Mouse (Mus musculus) myocyte (in vitro differentiated cells): ENCODE data around the gene Zbtb5. TPM values are rescaled to one million over a fixed set of nuclear protein-coding genes. Genes with fewer than 3 reads are reported as not detected.
A peak's percentile ranks its signal among the peaks of the same experiment; 100 is the strongest.

Experiments used
- H3K27me3 ChIP-seq: one replicate; pipeline ENCODE4 v1.6.1; 2011; ENCODE audit not compliant: control insufficient read depth, insufficient read depth, insufficient read length
- H3K36me3 ChIP-seq: one replicate; pipeline ENCODE4 v1.6.1; 2011; ENCODE audit not compliant: control insufficient read depth, insufficient read depth
- H3K4me2 ChIP-seq: one replicate; pipeline ENCODE4 v1.6.1; 2011; ENCODE audit warnings: low read depth, control low read depth
- H3K4me3 ChIP-seq: one replicate; pipeline ENCODE4 v1.5.1; 2011; ENCODE audit warnings: mild to moderate bottlenecking, control low read depth, moderate library complexity
- H3K79me2 ChIP-seq: one replicate; pipeline ENCODE4 v1.6.1; 2011; ENCODE audit not compliant: control insufficient read depth, insufficient read depth
- H3ac ChIP-seq: one replicate; pipeline ENCODE4 v1.6.1; 2011; ENCODE audit not compliant: control insufficient read depth, insufficient read length
- CEBPB ChIP-seq: IDR thresholded peaks from 2 replicates; pipeline ENCODE4 v1.6.1; 2011; ENCODE audit warnings: mild to moderate bottlenecking, moderate library complexity; ENCODE audit not compliant: poor library complexity, insufficient read depth, severe bottlenecking
- E2F4 ChIP-seq: IDR thresholded peaks from one replicate; pipeline ENCODE4 v1.6.1; 2011; ENCODE audit warnings: mild to moderate bottlenecking, control low read depth, moderate library complexity; ENCODE audit not compliant: insufficient read depth
- MAX ChIP-seq: IDR thresholded peaks from one replicate; pipeline ENCODE4 v1.6.1; 2011; ENCODE audit warnings: low read depth, mild to moderate bottlenecking, control low read depth
- MYOD1 ChIP-seq, 3 experiments: IDR thresholded peaks; one replicate each; pipeline ENCODE4 v1.6.1; 2011; ENCODE audit warnings: control low read depth in 2 of 3, low read depth in 2 of 3, mild to moderate bottlenecking in 2 of 3, moderate library complexity in 1 of 3; ENCODE audit not compliant: insufficient read length in 2 of 3, control insufficient read depth in 1 of 3
- MYOG ChIP-seq, 3 experiments: IDR thresholded peaks; one replicate each; pipeline ENCODE4 v1.6.1; 2011; ENCODE audit warnings: control low read depth in 2 of 3, low read depth in 2 of 3, mild to moderate bottlenecking in 2 of 3; ENCODE audit not compliant: insufficient read length in 2 of 3, control insufficient read depth in 1 of 3, insufficient read depth in 1 of 3
- POLR2A ChIP-seq: IDR thresholded peaks from one replicate; pipeline ENCODE4 v1.6.1; 2011; ENCODE audit warnings: low read depth, mild to moderate bottlenecking, control low read depth, moderate library complexity; ENCODE audit not compliant: insufficient read length
- POLR2AphosphoS2 ChIP-seq: IDR thresholded peaks from one replicate; pipeline ENCODE4 v1.6.1; 2011; ENCODE audit warnings: low read depth, control low read depth; ENCODE audit not compliant: insufficient read length
- REST ChIP-seq: IDR thresholded peaks from one replicate; pipeline ENCODE4 v1.6.1; 2011; ENCODE audit warnings: mild to moderate bottlenecking, control low read depth, moderate library complexity; ENCODE audit not compliant: insufficient read depth, insufficient read length
- SRF ChIP-seq: IDR thresholded peaks from one replicate; pipeline ENCODE4 v1.6.1; 2011; ENCODE audit warnings: low read depth; ENCODE audit not compliant: control insufficient read depth, insufficient read length
- TCF12 ChIP-seq: IDR thresholded peaks from one replicate; pipeline ENCODE4 v1.6.1; 2011; ENCODE audit warnings: mild to moderate bottlenecking, control low read depth; ENCODE audit not compliant: poor library complexity, insufficient read depth, severe bottlenecking
- TCF3 ChIP-seq: IDR thresholded peaks from one replicate; pipeline ENCODE4 v1.6.1; 2011; ENCODE audit warnings: low read depth, control low read depth; ENCODE audit not compliant: insufficient read length
- USF1 ChIP-seq: IDR thresholded peaks from one replicate; pipeline ENCODE4 v1.6.1; 2011; ENCODE audit warnings: low read depth, mild to moderate bottlenecking, control low read depth, moderate library complexity
- polyA plus RNA-seq: library from polyadenylated mRNA; unstranded; fragments of >200 nt; fragmentation: generic; extraction: Trizol; gene quantifications from one replicate; pipeline ENCODE4 v1.2.1, GENCODE M21; 2012; ENCODE audit warnings: missing spikeins

Gene Zbtb5
- polyA plus RNA-seq, 1 experiment = 5.1 TPM

GRCm38 (mm10) chr4:45036048-45036447 lies 23.8 kb upstream of the Zbtb5 start:
- Histone ChIP-seq H3ac (no peak overlapping the region), H3K4me2 (no peak overlapping the region), H3K36me3 (peaks cover 11% of the 10 kb centered on the region), H3K27me3 (no peaks in the 10 kb centered on the region), H3K4me3 (no peak overlapping the region), H3K79me2 (no peaks in the 10 kb centered on the region)
- TF ChIP-seq TCF3 = no peak
- no peak for TF ChIP-seq SRF
- no peak for TF ChIP-seq E2F4
- TF ChIP-seq CEBPB = no peak
- TF ChIP-seq REST = no peak
- TF ChIP-seq MYOD1 (IDR thresholded peaks at IDR 0.05; ENCODE audit: control insufficient read depth in 1 of 3, insufficient read length in 2 of 3, low read depth in 2 of 3) = no peak
- TF ChIP-seq MAX = no peak
- no peak for TF ChIP-seq USF1
- TF ChIP-seq POLR2AphosphoS2 = no peak
- TF ChIP-seq MYOG (IDR thresholded peaks at IDR 0.05; ENCODE audit: control insufficient read depth in 1 of 3, insufficient read depth in 1 of 3, insufficient read length in 2 of 3, low read depth in 2 of 3) = no peak
- no peak for TF ChIP-seq POLR2A
- no peak for TF ChIP-seq TCF12

DNA sequence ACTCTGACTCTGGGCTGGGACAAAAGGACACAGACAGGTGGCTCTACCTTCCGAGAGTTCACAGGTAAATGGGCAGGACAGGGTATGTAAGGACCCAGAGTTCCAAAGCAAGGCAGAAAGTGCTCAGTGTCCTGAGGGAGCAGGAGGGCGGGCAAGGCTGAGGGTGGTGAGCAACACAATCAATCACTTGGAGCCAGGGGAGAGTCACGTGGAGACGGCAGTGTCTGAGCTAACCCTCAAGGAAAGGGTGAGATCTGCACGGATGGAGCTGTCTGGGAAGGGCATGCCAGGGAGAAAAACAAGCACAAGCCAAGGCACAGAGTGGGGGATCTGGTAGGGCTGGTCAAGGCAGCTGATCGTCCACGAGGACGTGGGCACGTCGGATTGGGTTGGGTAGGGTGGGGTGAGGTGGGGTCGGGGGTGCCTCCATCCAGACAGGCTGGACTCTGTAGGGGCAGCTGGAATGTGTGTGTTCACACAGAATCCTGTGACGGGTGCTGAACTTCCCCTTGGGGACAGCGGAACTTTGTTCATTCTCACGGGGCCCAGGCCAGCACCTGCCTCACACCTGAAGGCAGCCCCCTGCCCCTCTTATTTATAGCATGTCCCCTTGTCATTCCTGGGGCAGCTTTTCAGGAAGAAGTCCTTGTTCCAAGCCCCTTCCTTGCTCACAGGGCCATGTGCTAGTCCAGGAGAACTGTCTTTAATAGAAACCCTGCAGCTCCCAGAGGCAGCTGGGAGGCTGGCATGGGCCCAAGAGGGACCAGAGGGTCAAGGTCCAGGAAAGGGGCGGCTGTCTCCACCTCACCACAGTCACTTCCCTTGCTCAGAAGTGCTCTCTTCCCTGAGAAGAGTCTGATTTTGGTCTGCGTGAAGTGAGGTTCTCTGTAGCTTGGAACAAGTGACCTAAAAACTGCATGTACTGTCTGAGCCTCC lies 22.7 kb upstream of the Zbtb5 start:
- H3K36me3 ChIP-seq = peaks cover 11% of the 10 kb centered on the region
- TF ChIP-seq SRF (no peak), POLR2A (no peak), REST (no peak), TCF12 (no peak), MYOD1 (IDR thresholded peaks at IDR 0.05; ENCODE audit: control insufficient read depth in 1 of 3, insufficient read length in 2 of 3, low read depth in 2 of 3) (no peak), CEBPB (no peak)
- H3K79me2 ChIP-seq = no peaks in the 10 kb centered on the region
- no peak overlapping the region for H3K4me2 ChIP-seq
- H3K27me3 ChIP-seq = no peaks in the 10 kb centered on the region
- no peak overlapping the region for H3ac ChIP-seq
- H3K4me3 ChIP-seq = no peak overlapping the region

GRCm38 (mm10) chr4:45032586-45032985 lies 20.4 kb upstream of the Zbtb5 start:
- Histone ChIP-seq H3K4me2 (no peak overlapping the region), H3ac (no peak overlapping the region), H3K4me3 (no peak overlapping the region), H3K79me2 (no peaks in the 10 kb centered on the region), H3K36me3 (peaks cover 18% of the 10 kb centered on the region), H3K27me3 (no peaks in the 10 kb centered on the region)
- TF ChIP-seq CEBPB (no peak), TCF3 (no peak), TCF12 (no peak), POLR2A (no peak), MAX (no peak)

DNA sequence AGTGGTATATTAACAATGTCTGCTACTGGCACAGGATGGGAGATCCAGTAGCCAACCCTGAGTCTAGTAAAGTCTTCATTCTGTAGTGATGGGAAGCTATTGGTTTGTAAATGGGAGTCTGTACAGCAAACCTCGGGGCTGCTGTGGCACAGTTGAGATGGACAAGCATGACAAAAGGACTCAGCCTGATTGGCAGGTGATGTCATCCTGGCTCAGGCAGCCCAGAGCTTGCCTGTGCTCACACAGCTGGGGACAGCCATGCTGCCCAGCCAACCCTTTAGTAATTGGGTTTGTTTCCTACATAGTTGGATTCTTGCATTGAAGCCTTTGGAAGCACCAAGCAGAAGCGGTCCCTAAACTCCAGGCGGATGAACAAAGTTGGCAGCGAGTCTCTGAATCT lies 14.2 kb upstream of the Zbtb5 start:
- Histone ChIP-seq H3K36me3 (peaks cover 6% of the 10 kb centered on the region), H3ac (no peak overlapping the region), H3K79me2 (no peaks in the 10 kb centered on the region), H3K4me2 (no peak overlapping the region), H3K4me3 (no peak overlapping the region), H3K27me3 (no peaks in the 10 kb centered on the region)
- TF ChIP-seq POLR2A = no peak
- no peak for TF ChIP-seq SRF
- TF ChIP-seq TCF12 = no peak
- no peak for TF ChIP-seq MYOG (IDR thresholded peaks at IDR 0.05; ENCODE audit: control insufficient read depth in 1 of 3, insufficient read depth in 1 of 3, insufficient read length in 2 of 3, low read depth in 2 of 3)
- TF ChIP-seq POLR2AphosphoS2 = no peak
- TF ChIP-seq E2F4 = no peak
- TF ChIP-seq REST = no peak
- TF ChIP-seq TCF3 = no peak
- TF ChIP-seq MYOD1 (IDR thresholded peaks at IDR 0.05; ENCODE audit: control insufficient read depth in 1 of 3, insufficient read length in 2 of 3, low read depth in 2 of 3) = no peak
- no peak for TF ChIP-seq CEBPB
- TF ChIP-seq USF1 = no peak
- TF ChIP-seq MAX = no peak

DNA sequence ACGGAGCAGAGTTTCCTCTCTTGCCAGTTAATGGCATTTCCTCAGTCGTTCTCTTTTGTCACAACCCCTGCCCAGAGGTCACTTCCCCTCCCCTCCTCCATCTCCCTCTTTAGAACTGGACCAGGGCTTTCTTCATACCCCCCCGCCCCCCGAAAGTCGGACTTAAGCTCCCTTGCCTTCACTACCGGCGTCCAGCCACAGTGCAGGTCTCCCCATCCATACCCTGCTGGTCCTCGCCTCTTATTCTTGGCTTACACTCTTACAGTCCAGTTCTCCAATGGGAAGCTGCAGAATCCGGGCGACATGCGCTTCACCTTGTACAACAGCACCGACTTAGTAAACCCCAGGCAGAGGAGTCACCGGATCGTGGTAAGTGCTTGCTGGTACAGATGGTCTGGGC lies 6.8 kb upstream of the Zbtb5 start:
- no peaks in the 10 kb centered on the region for H3K27me3 ChIP-seq
- no peaks in the 10 kb centered on the region for H3K36me3 ChIP-seq
- peak overlapping the region; percentile 96 for H3K4me2 ChIP-seq
- H3ac ChIP-seq = peak overlapping the region; percentile 50
- H3K79me2 ChIP-seq = no peaks in the 10 kb centered on the region
- peak overlapping the region; percentile 70 for H3K4me3 ChIP-seq
- TF ChIP-seq POLR2AphosphoS2 = no peak
- no peak for TF ChIP-seq USF1
- TF ChIP-seq TCF12 = no peak
- no peak for TF ChIP-seq CEBPB
